Mouse (Mus musculus) retina, postnatal 7 days (tissue): ENCODE data around the gene Iqcf4.
"Not testable (repeated sequence)": the region's sequence is repeated elsewhere in the genome, so short reads cannot be mapped to it uniquely, and the experiment has no call there.

ENCODE experiments used
- DNase-seq: peaks from one replicate; pipeline ENCODE4 v3.0.0-alpha.2; 2012; ENCODE audit warnings: low read depth, low spot score

The Iqcf4 gene

GRCm38 (mm10) chr9:106570896-106571295 is at the start of gene Iqcf4:
Gene Iqcf4, minus strand, starts transcription at chr9:106570996.
- no peak for DNase-seq

GRCm38 (mm10) chr9:106617496-106617895 is 46.7 kb upstream of the Iqcf4 start:
- DNase-seq, result no peak

- DNase-seq, result no peak
These were observed 45.5 kb upstream of the Iqcf4 start for GRCm38 (mm10) chr9:106616306-106616705.

- no peak for DNase-seq
These were observed 43.8 kb upstream of the Iqcf4 start for GRCm38 (mm10) chr9:106614616-106615015.

GRCm38 (mm10) chr9:106613951-106614350 is 43.2 kb upstream of the Iqcf4 start:
- DNase-seq, result no peak

GRCm38 (mm10) chr9:106610727-106611126 is 39.9 kb upstream of the Iqcf4 start:
- DNase-seq, result no peak

- peak; percentile 36 for DNase-seq
These were observed 29.8 kb upstream of the Iqcf4 start for GRCm38 (mm10) chr9:106600546-106600945.

- DNase-seq, result no peak
These were observed 27.7 kb upstream of the Iqcf4 start for GRCm38 (mm10) chr9:106598466-106598865.

GRCm38 (mm10) chr9:106595836-106596235 is 25.0 kb upstream of the Iqcf4 start:
- no peak for DNase-seq

GRCm38 (mm10) chr9:106595402-106595801 is 24.6 kb upstream of the Iqcf4 start:
- not testable (repeated sequence) for DNase-seq

GRCm38 (mm10) chr9:106592158-106592557 is 21.4 kb upstream of the Iqcf4 start:
- DNase-seq, result no peak

GRCm38 (mm10) chr9:106582552-106582951 is 11.8 kb upstream of the Iqcf4 start:
- no peak for DNase-seq

GRCm38 (mm10) chr9:106580016-106580415 is 9.2 kb upstream of the Iqcf4 start:
- DNase-seq, result no peak

- DNase-seq, result no peak
These were observed 5.3 kb upstream of the Iqcf4 start for GRCm38 (mm10) chr9:106576112-106576511.

- DNase-seq, result no peak
These were observed 2.6 kb upstream of the Iqcf4 start for GRCm38 (mm10) chr9:106573366-106573765.

- DNase-seq, result no peak
These were observed 1.4 kb upstream of the Iqcf4 start for GRCm38 (mm10) chr9:106572186-106572585.

- no peak for DNase-seq
These were observed 4.4 kb downstream of the Iqcf4 start for GRCm38 (mm10) chr9:106566437-106566836.

GRCm38 (mm10) chr9:106564025-106564424 is 6.8 kb downstream of the Iqcf4 start:
- no peak for DNase-seq

GRCm38 (mm10) chr9:106562291-106562690 is 8.5 kb downstream of the Iqcf4 start:
- DNase-seq, result no peak

- DNase-seq, result no peak
These were observed 9.3 kb downstream of the Iqcf4 start, which contains the start of gene Iqcf3 for GRCm38 (mm10) chr9:106561531-106561930. Gene Iqcf3, minus strand, starts transcription at chr9:106561631.

- no peak for DNase-seq
These were observed 35.8 kb downstream of the Iqcf4 start for GRCm38 (mm10) chr9:106534975-106535374.

- no peak for DNase-seq
These were observed 36.5 kb downstream of the Iqcf4 start for GRCm38 (mm10) chr9:106534296-106534695.

GRCm38 (mm10) chr9:106531833-106532232 is 39.0 kb downstream of the Iqcf4 start:
- DNase-seq, result peak; percentile 39

- no peak for DNase-seq
These were observed 50.9 kb downstream of the Iqcf4 start for GRCm38 (mm10) chr9:106519909-106520308.
